Mouse (Mus musculus) ES-E14 (cell line): ENCODE data around the gene Slc48a1. TPM values are rescaled to one million over a fixed set of nuclear protein-coding genes. Genes with fewer than 3 reads are reported as not detected.
A peak's percentile ranks its signal among the peaks of the same experiment; 100 is the strongest.

Experiments
- DNase-seq: peaks from one replicate; pipeline ENCODE4 v3.0.0-alpha.2; 2013; ENCODE audit warnings: low read depth, low spot score
- H3K27ac ChIP-seq: 2 replicates; pipeline ENCODE4 v1.5.1; 2012; ENCODE audit warnings: low read depth, mild to moderate bottlenecking, low read length, moderate library complexity, mixed read lengths; ENCODE audit not compliant: poor library complexity, insufficient read depth, severe bottlenecking
- H3K36me3 ChIP-seq: 2 replicates; pipeline ENCODE4 v1.6.1; 2012; ENCODE audit warnings: mild to moderate bottlenecking, low read length, moderate library complexity, mixed read lengths; ENCODE audit not compliant: control insufficient read depth, poor library complexity, insufficient read depth, severe bottlenecking
- H3K4me1 ChIP-seq, 2 experiments: fragments of 150-350 bp in 1 of 2; sonication (generic) in 1 of 2; 2 replicates each; pipeline ENCODE4 v1.6.1; 2012; ENCODE audit warnings: low read length in 2 of 2, mild to moderate bottlenecking in 1 of 2, mixed read lengths in 1 of 2; ENCODE audit not compliant: control insufficient read depth in 2 of 2, insufficient read depth in 2 of 2, poor library complexity in 1 of 2
- H3K4me3 ChIP-seq, 2 experiments: fragments of 150-350 bp in 1 of 2; sonication (generic) in 1 of 2; 2 replicates each; pipeline ENCODE4 v1.5.1; 2012; ENCODE audit warnings: low read length in 2 of 2, low read depth in 1 of 2, mild to moderate bottlenecking in 1 of 2, mixed read lengths in 1 of 2; ENCODE audit not compliant: insufficient read depth in 1 of 2, poor library complexity in 1 of 2, severe bottlenecking in 1 of 2
- H3K9ac ChIP-seq: 2 replicates; pipeline ENCODE4 v1.6.1; 2012; ENCODE audit warnings: low read depth, mild to moderate bottlenecking, low read length, mixed read lengths; ENCODE audit not compliant: poor library complexity, insufficient read depth, severe bottlenecking
- H3K9me3 ChIP-seq: fragments of 150-350 bp; sonication (generic); 2 replicates; pipeline ENCODE4 v1.6.1; 2012; ENCODE audit warnings: low read depth, mild to moderate bottlenecking, low read length; ENCODE audit not compliant: control insufficient read depth, insufficient read depth
- CHD2 ChIP-seq: IDR thresholded peaks from 2 replicates; pipeline ENCODE4 v1.6.1; 2014; ENCODE audit warnings: mild to moderate bottlenecking, low read depth, low read length, inconsistent platforms
- HCFC1 ChIP-seq: IDR thresholded peaks from 2 replicates; pipeline ENCODE4 v1.6.1; 2012; ENCODE audit warnings: low read length, inconsistent platforms, borderline replicate concordance; ENCODE audit not compliant: insufficient read depth
- MAFK ChIP-seq: IDR thresholded peaks from 2 replicates; pipeline ENCODE4 v1.6.1; 2014; ENCODE audit warnings: mild to moderate bottlenecking, low read depth, low read length, inconsistent platforms; ENCODE audit not compliant: insufficient read depth
- ZC3H11A ChIP-seq: IDR thresholded peaks from 2 replicates; pipeline ENCODE4 v1.6.1; 2012; ENCODE audit warnings: low read depth, mild to moderate bottlenecking, inconsistent platforms, low read length, borderline replicate concordance
- ZNF384 ChIP-seq: IDR thresholded peaks from 2 replicates; pipeline ENCODE4 v1.6.1; 2012; ENCODE audit warnings: low read depth, low read length, inconsistent platforms
- in situ Hi-C, 2 experiments: fragments of 600-800 bp; cut with MboI; formaldehyde crosslinking; loops; one replicate each; pipeline ENCODE4 v1.15.1; 2025; ENCODE audit warnings: low sequenced_read_pairs in 2 of 2, inconsistent platforms in 1 of 2; ENCODE audit not compliant: unreplicated experiment in 2 of 2
- total RNA-seq: library from RNA; depleted of rRNA; stranded (reverse); fragments of 300-350 nt; gene quantifications from 2 replicates; pipeline ENCODE4 v1.2.3, GENCODE M21; 2012

The Slc48a1 gene
- total RNA-seq, 1 experiment: 18.6 TPM

GRCm38 (mm10) chr15:97800853-97801252 is 22.5 kb downstream of the Slc48a1 start:
- no peak overlapping the region for H3K9ac ChIP-seq
- in situ Hi-C loops: no loop called here
- no peak for DNase-seq
- TF ChIP-seq ZNF384 (no peak), CHD2 (no peak), MAFK (no peak), HCFC1 (no peak), ZC3H11A (no peak)
- peaks cover 2% of the 10 kb centered on the region; the same call in 1 of the 2 replicates for H3K36me3 ChIP-seq
- H3K4me1 ChIP-seq: peaks cover 0 to 7% of the 10 kb centered on the region in 2 experiments; a peak in 1 of 4 replicates
- no peak overlapping the region for H3K27ac ChIP-seq
- no peaks in the 10 kb centered on the region for H3K9me3 ChIP-seq
- H3K4me3 ChIP-seq: peak overlapping the region; percentile 18 to 21; a peak in 1 of 4 replicates

- Histone ChIP-seq H3K9me3 (no peaks in the 10 kb centered on the region), H3K4me3 (no peak overlapping the region), H3K9ac (no peak overlapping the region), H3K27ac (no peak overlapping the region), H3K4me1 (peaks cover 2 to 8% of the 10 kb centered on the region in 2 experiments; a peak in 1 of 4 replicates), H3K36me3 (peaks cover 2% of the 10 kb centered on the region; the same call in 1 of the 2 replicates)
- in situ Hi-C loops: no loop called here
- TF ChIP-seq ZNF384: no peak
- no peak for DNase-seq
Observed at GRCm38 (mm10) chr15:97801811-97802210, 23.5 kb downstream of the Slc48a1 start.

- H3K9me3 ChIP-seq: no peaks in the 10 kb centered on the region
- TF ChIP-seq CHD2 (no peak), HCFC1 (no peak), MAFK (no peak), ZNF384 (no peak), ZC3H11A (no peak)
- peak overlapping the region; percentile 9 to 60; a peak in 3 of 4 replicates for H3K4me3 ChIP-seq
- in situ Hi-C loops: no loop called here
- peaks cover 4 to 12% of the 10 kb centered on the region in 2 experiments; a peak in 1 of 4 replicates for H3K4me1 ChIP-seq
- no peak overlapping the region for H3K27ac ChIP-seq
- DNase-seq: peak; percentile 54
- no peak overlapping the region for H3K9ac ChIP-seq
- H3K36me3 ChIP-seq: peaks cover 2% of the 10 kb centered on the region; the same call in 1 of the 2 replicates
Observed at GRCm38 (mm10) chr15:97802575-97802974, 24.3 kb downstream of the Slc48a1 start.

- no peaks in the 10 kb centered on the region for H3K9me3 ChIP-seq
- no peak overlapping the region for H3K9ac ChIP-seq
- H3K27ac ChIP-seq: no peak overlapping the region
- no peaks in the 10 kb centered on the region for H3K36me3 ChIP-seq
- DNase-seq: no peak
- TF ChIP-seq CHD2 (no peak), HCFC1 (no peak), MAFK (no peak), ZNF384 (no peak), ZC3H11A (no peak)
- H3K4me3 ChIP-seq: peak overlapping the region; percentile 22 to 40; a peak in 2 of 4 replicates
- peaks cover 6 to 7% of the 10 kb centered on the region in 2 experiments; a peak in 1 of 4 replicates for H3K4me1 ChIP-seq
- in situ Hi-C loops: no loop called here
Observed at GRCm38 (mm10) chr15:97807867-97808266, 29.5 kb downstream of the Slc48a1 start.

GRCm38 (mm10) chr15:97808532-97808931 is 30.2 kb downstream of the Slc48a1 start:
- no peaks in the 10 kb centered on the region for H3K36me3 ChIP-seq

More at GRCm38 (mm10) chr15:97808532-97808931, 30.2 kb downstream of the Slc48a1 start:
- H3K4me3 ChIP-seq: peak overlapping the region; percentile 9 to 40; a peak in 2 of 4 replicates
- H3K9ac ChIP-seq: no peak overlapping the region
- TF ChIP-seq ZNF384 (no peak), CHD2 (no peak), MAFK (no peak), ZC3H11A (no peak), HCFC1 (no peak)
- peaks cover 7 to 9% of the 10 kb centered on the region in 2 experiments; a peak in 1 of 4 replicates for H3K4me1 ChIP-seq
- no peaks in the 10 kb centered on the region for H3K9me3 ChIP-seq
- in situ Hi-C loops: no loop called here
- no peak overlapping the region for H3K27ac ChIP-seq
- DNase-seq: no peak
